Mouse (Mus musculus) heart, embryonic 16.5 days (tissue): ENCODE data around the gene Dusp12. TPM values are rescaled to one million over a fixed set of nuclear protein-coding genes. Genes with fewer than 3 reads are reported as not detected.

Source experiments
- ATAC-seq: fragments of 200-750 bp; cut with Nextera tagmentation; replicated peaks from 2 replicates; pipeline ENCODE4 v1.8.0; 2017; ENCODE audit warnings: moderate number of reproducible peaks; ENCODE audit not compliant: insufficient read depth, low FRiP score; ENCODE audit errors: extremely low read depth
- H3K27ac ChIP-seq: fragments of 300-500 bp; sonication (generic); 2 replicates; pipeline ENCODE4 v1.5.1; 2014; ENCODE audit warnings: mild to moderate bottlenecking, low read length, control low read depth, moderate library complexity
- H3K27me3 ChIP-seq: fragments of 300-500 bp; sonication (generic); 2 replicates; pipeline ENCODE4 v1.6.1; 2014; ENCODE audit warnings: low read length, mixed read lengths; ENCODE audit not compliant: control insufficient read depth, insufficient read depth
- H3K36me3 ChIP-seq: fragments of 300-500 bp; sonication (generic); 2 replicates; pipeline ENCODE4 v1.6.1; 2014; ENCODE audit not compliant: control insufficient read depth, insufficient read depth
- H3K4me1 ChIP-seq: fragments of 300-500 bp; sonication (generic); 2 replicates; pipeline ENCODE4 v1.6.1; 2014; ENCODE audit warnings: low read length, mixed read lengths; ENCODE audit not compliant: control insufficient read depth, insufficient read depth
- H3K4me2 ChIP-seq: fragments of 300-500 bp; sonication (generic); 2 replicates; pipeline ENCODE4 v1.6.1; 2014; ENCODE audit warnings: low read depth, mild to moderate bottlenecking, control low read depth, low read length
- H3K4me3 ChIP-seq: fragments of 300-500 bp; sonication (generic); 2 replicates; pipeline ENCODE4 v1.5.1; 2014; ENCODE audit warnings: mild to moderate bottlenecking, control low read depth, low read length
- H3K9ac ChIP-seq: fragments of 300-500 bp; sonication (generic); 2 replicates; pipeline ENCODE4 v1.6.1; 2014; ENCODE audit warnings: low read length, control low read depth
- H3K9me3 ChIP-seq: fragments of 300-500 bp; sonication (generic); replicated peaks from 2 replicates; pipeline ENCODE4 v1.6.1; 2016; ENCODE audit warnings: low read length; ENCODE audit not compliant: control insufficient read depth
- WGBS: fragments of 180-500 bp; shearing (Covaris S2); extraction: QIAGEN DNeasy Blood & Tissue Kit; methylation state at CpG from one replicate; pipeline ENCODE4 v1.1.7; 2014; 5-methylcytosine and 5-hydroxymethylcytosine counted together
- polyA plus RNA-seq: library from polyadenylated mRNA; unstranded; fragments of >200 nt; fragmentation: Nextera tagmentation; extraction: Ambion mirVana; gene quantifications from 2 replicates; pipeline ENCODE4 v1.2.1, GENCODE M21; 2015

Dusp12 gene
- polyA plus RNA-seq, 1 experiment from 2014 or later, result 22.1 TPM

GRCm38 (mm10) chr1:170889310-170889709 lies 4.0 kb upstream of the Dusp12 start:
- Histone ChIP-seq H3K27ac (no peak overlapping the region), H3K36me3 (no peaks in the 10 kb centered on the region), H3K4me1 (peaks cover 6% of the 10 kb centered on the region), H3K9me3 (no peaks in the 10 kb centered on the region), H3K4me3 (no peak overlapping the region), H3K9ac (no peak overlapping the region), H3K27me3 (no peaks in the 10 kb centered on the region), H3K4me2 (no peak overlapping the region)
- WGBS, result 76% methylated on average over 4 of the region's 4 CpGs
- no peak for ATAC-seq

GRCm38 (mm10) chr1:170886044-170886458 lies 711 bp upstream of the Dusp12 start:
- no peak overlapping the region for H3K27ac ChIP-seq
- H3K9me3 ChIP-seq, result no peaks in the 10 kb centered on the region
- no peaks in the 10 kb centered on the region for H3K36me3 ChIP-seq
- no peak for ATAC-seq
- no peak overlapping the region for H3K4me2 ChIP-seq
- H3K4me1 ChIP-seq, result peaks cover 13% of the 10 kb centered on the region
- no peak overlapping the region for H3K9ac ChIP-seq
- WGBS, result 45% methylated on average over 6 of the region's 6 CpGs
- no peaks in the 10 kb centered on the region for H3K27me3 ChIP-seq
- no peak overlapping the region for H3K4me3 ChIP-seq

- H3K27me3 ChIP-seq, result no peaks in the 10 kb centered on the region
- peaks cover 10% of the 10 kb centered on the region for H3K36me3 ChIP-seq
- peak overlapping the region; percentile 91 for H3K9ac ChIP-seq
- no peak overlapping the region for H3K27ac ChIP-seq
- 19% methylated on average over 8 of the region's 8 CpGs for WGBS
- ATAC-seq, result no peak
- H3K4me1 ChIP-seq, result peaks cover 13% of the 10 kb centered on the region
- H3K4me2 ChIP-seq, result peak overlapping the region; percentile 84
- H3K9me3 ChIP-seq, result no peaks in the 10 kb centered on the region
- peak overlapping the region; percentile 86 for H3K4me3 ChIP-seq
These were observed 950 bp downstream of the Dusp12 start for GRCm38 (mm10) chr1:170884390-170884789.

GRCm38 (mm10) chr1:170882915-170883485 lies 2.3 kb downstream of the Dusp12 start:
- Histone ChIP-seq H3K36me3 (peaks cover 15% of the 10 kb centered on the region), H3K9me3 (no peaks in the 10 kb centered on the region), H3K9ac (no peak overlapping the region), H3K4me2 (no peak overlapping the region), H3K27me3 (no peaks in the 10 kb centered on the region), H3K27ac (no peak overlapping the region), H3K4me1 (peaks cover 13% of the 10 kb centered on the region), H3K4me3 (no peak overlapping the region)
- WGBS, result 72% methylated on average over 5 of the region's 5 CpGs
- ATAC-seq, result no peak

- no peak overlapping the region for H3K4me3 ChIP-seq
- H3K9me3 ChIP-seq, result no peaks in the 10 kb centered on the region
- H3K4me1 ChIP-seq, result no peaks in the 10 kb centered on the region
- no peak for ATAC-seq
- H3K4me2 ChIP-seq, result no peak overlapping the region
- no peaks in the 10 kb centered on the region for H3K27me3 ChIP-seq
- 76% methylated on average over 5 of the region's 5 CpGs for WGBS
- no peak overlapping the region for H3K27ac ChIP-seq
- peaks cover 24% of the 10 kb centered on the region for H3K36me3 ChIP-seq
- H3K9ac ChIP-seq, result no peak overlapping the region
These were observed 8.4 kb downstream of the Dusp12 start for GRCm38 (mm10) chr1:170876906-170877305.

- H3K36me3 ChIP-seq, result peaks cover 23% of the 10 kb centered on the region
- H3K4me3 ChIP-seq, result no peak overlapping the region
- 89% methylated on average over 3 of the region's 3 CpGs for WGBS
- H3K27me3 ChIP-seq, result no peaks in the 10 kb centered on the region
- no peak overlapping the region for H3K4me2 ChIP-seq
- no peak overlapping the region for H3K9ac ChIP-seq
- no peak overlapping the region for H3K27ac ChIP-seq
- ATAC-seq, result no peak
- no peaks in the 10 kb centered on the region for H3K4me1 ChIP-seq
- H3K9me3 ChIP-seq, result no peaks in the 10 kb centered on the region
These were observed 9.7 kb downstream of the Dusp12 start for GRCm38 (mm10) chr1:170875676-170876075.

- Histone ChIP-seq H3K27me3 (no peaks in the 10 kb centered on the region), H3K4me1 (peaks cover 3% of the 10 kb centered on the region), H3K27ac (no peak overlapping the region), H3K9me3 (no peaks in the 10 kb centered on the region), H3K4me2 (no peak overlapping the region), H3K9ac (no peak overlapping the region), H3K4me3 (no peak overlapping the region), H3K36me3 (peaks cover 9% of the 10 kb centered on the region; the same call in 1 of the 2 replicates)
- no peak for ATAC-seq
- 92% methylated on average over 2 of the region's 2 CpGs for WGBS
These were observed 13.4 kb downstream of the Dusp12 start for GRCm38 (mm10) chr1:170871961-170872360.

GRCm38 (mm10) chr1:170871402-170871801 lies 13.9 kb downstream of the Dusp12 start:
- Histone ChIP-seq H3K36me3 (peaks cover 9% of the 10 kb centered on the region; the same call in 1 of the 2 replicates), H3K27me3 (no peaks in the 10 kb centered on the region), H3K9ac (no peak overlapping the region), H3K4me2 (no peak overlapping the region), H3K4me1 (peaks cover 7% of the 10 kb centered on the region), H3K4me3 (no peak overlapping the region), H3K9me3 (no peaks in the 10 kb centered on the region), H3K27ac (no peak overlapping the region)
- WGBS, result 89% methylated on average over 6 of the region's 6 CpGs
- ATAC-seq, result no peak

GRCm38 (mm10) chr1:170868905-170869283 lies 16.4 kb downstream of the Dusp12 start:
- H3K9me3 ChIP-seq, result no peaks in the 10 kb centered on the region
- peaks cover 4% of the 10 kb centered on the region; the same call in 1 of the 2 replicates for H3K36me3 ChIP-seq
- peak overlapping the region; percentile 86 for H3K9ac ChIP-seq
- peak overlapping the region; percentile 82 for H3K4me3 ChIP-seq
- peaks cover 17% of the 10 kb centered on the region for H3K4me1 ChIP-seq
- peak overlapping the region; percentile 76 for H3K4me2 ChIP-seq
- ATAC-seq, result no peak
- WGBS, result 14% methylated on average over 14 of the region's 14 CpGs
- H3K27me3 ChIP-seq, result no peaks in the 10 kb centered on the region
- no peak overlapping the region for H3K27ac ChIP-seq
